Mouse (Mus musculus) monocyte, adult 2 months (primary cell): Measurements from ENCODE around the gene Cdr2l.

Experiments used
- DNase-seq, 2 experiments: peaks; one replicate each; pipeline ENCODE4 v3.0.0; 2022; ENCODE audit warnings: low spot score in 2 of 2, low read depth in 1 of 2

Gene Cdr2l

DNA sequence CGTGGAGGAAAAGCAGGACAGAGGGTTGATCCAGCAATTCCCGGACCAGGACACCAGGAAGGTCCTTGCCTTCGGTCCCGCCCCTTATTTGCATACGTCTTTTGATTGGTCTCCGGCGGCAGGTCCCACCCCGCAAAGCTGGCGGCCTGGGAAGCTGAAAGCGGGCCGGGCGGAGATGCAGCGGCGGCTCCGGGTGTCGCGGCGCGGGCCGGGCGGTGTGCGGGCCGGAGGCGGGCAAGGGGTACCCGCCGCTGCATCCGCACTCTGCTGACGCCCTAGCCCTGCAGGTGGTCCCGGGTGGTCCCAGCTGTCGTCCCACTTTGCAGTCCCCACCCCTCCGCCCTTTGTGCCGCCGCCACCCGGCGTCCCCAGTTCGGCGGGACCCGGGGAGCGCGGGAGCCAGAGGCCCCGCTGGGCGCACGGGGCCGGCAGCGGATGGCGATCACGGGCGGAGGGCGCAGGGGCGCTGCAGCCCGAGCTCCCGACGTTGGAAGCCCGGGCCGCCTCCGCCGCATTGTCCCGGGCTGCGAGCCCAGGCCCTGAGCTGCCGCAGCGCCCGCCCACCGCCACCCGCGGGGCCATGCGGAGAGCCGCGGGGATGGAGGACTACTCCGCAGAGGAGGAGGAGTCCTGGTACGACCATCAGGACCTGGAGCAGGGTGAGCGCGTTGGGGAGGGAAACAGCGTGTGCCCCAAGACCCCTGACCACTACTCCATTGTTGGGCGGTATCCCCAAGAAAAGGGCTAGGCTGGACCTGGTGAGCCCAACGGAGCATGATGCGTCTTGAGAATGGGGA is at the start of gene Cdr2l:
Gene Cdr2l, plus strand, starts transcription at position 174 of the 797 bp plus-strand sequence.
- DNase-seq: no peak

DNA sequence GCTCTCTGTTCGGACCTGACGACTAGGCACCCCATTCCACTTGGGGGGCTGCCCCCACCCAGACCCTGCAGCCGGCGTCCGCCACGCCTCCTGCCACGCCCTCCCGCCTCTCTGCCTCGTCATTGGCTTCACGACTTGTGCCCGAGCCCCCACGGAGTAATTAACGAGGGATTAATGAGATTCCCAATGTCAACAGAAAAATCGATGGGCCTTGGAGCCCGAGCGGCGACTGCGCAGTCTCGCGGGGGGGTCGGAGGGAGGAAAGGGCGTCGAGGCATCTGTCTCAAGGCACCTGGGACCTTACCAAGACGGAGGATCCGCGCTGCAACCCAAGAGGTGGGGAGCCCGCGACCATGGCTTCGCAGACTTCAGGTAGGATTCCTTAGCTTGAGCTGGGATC is 47.2 kb upstream of the Cdr2l start, which contains the start of gene Otop3:
Gene Otop3, plus strand, starts transcription at position 201 of the 400 bp plus-strand sequence.
- DNase-seq: no peak

DNA sequence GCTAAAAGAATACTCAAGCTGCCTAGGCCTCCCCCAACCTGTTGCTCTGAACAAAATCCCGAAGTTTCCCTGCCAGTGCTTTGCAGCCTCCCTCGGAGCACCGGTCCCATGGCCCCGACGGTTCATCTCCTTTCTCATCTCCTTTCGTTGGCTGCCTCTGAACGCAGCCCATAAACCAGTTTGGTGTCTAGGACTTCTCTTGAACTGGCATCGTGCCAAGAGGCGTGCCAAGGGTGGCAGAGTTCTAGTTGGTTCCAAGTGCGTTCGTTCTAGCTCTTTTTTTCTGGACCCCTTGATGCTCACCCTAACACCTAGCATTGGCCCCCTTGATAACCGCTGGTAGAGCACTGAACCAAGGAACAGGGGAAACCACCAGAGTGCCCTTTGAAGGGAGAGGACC is 46.5 kb upstream of the Cdr2l start:
- DNase-seq: no peak

DNA sequence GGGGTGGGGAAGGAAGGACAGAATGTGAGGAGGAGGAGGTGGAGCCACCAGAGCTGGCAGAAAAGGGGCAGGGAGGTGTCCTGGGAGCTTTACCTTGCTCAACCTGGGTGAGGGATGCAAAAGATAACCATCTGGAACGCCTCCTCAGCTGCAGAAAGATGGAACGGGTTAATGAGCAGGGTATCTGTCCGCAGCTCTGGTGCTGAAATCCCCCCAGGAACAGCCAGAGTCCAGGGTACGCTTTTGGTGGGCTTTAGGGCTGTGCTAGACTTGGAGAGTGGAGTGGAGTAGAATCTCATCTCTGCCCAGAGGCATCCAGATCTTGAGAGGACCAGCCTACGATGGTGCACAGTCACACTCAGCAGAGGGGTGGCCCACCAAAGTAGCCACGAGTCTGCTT is 45.6 kb upstream of the Cdr2l start:
- no peak for DNase-seq

DNA sequence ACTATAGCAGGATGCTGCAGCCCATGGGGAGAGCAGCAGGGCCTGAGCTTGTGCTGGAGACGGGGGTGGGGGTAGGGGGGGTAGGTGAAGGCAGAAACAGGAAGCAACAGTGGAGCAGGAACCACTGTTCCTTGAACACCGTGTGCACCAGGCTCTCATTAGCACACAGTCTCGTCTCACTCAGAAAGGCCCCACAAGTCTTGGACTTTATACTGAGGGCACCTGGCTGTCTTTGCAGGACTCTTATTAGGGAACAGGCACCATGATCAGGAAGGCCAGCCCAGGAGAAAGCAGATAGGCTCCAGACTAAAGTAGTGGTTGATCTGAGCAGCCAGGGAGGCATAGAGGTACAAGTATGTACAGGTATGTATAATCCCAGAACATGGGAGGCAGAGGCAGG is 44.4 kb upstream of the Cdr2l start:
- no peak for DNase-seq

DNA sequence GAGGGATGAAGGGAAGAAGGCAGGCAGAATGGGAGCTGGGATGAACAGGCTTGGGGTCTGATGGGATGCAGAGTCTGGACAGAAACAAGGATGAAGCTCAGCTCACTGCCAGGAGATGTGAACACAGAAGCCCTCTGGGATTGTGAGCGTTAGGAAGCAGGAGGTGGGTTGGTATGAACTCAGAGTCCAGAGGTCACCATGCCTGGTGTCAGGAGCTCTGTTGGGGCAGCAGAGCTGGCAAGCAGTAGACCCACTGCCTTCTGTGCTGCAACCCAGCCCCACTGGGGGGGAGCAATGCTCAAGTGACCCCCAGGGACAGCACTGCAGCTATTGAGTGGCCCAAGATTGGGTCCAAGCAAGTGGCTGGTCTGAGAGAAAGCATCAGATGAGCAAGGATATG is 43.9 kb upstream of the Cdr2l start:
- no peak for DNase-seq

DNA sequence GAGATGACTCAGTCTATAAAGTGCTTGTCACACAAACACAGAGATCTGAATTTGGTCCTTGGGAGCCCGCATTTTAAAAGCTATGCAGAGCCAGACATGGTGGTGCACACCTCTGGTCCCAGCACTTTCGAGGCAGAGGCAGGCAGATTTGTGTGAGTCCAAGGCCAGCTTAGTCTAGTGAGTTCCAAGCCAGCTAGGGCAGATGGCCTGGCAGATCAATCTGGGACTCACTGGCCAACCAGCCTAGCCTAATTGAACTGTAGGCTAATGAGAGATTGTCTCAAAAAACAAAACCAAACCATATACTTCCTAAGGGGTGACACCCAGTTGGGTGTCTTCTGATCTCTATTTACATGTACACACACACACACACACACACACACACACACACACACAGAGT is 40.5 kb upstream of the Cdr2l start:
- no peak for DNase-seq

DNA sequence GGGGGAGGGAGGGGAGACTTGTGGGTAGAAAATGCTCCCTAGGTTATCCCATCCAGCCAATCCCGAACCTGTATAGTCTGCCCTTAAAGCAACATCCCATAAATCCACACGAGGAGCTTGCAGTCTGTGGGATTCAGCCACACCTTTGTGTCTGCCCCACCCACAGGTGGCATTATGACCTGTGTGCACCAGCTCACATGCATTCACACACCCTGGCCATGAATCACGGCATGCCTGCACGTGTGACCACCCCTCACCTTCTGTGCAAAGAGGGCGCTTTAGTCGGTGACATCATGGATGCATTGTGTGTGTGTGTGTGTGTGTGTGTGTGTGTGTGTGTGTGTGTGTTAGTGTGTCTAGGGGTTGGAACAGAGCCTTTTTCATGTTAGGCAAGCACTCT is 39.9 kb upstream of the Cdr2l start:
- DNase-seq: no peak

DNA sequence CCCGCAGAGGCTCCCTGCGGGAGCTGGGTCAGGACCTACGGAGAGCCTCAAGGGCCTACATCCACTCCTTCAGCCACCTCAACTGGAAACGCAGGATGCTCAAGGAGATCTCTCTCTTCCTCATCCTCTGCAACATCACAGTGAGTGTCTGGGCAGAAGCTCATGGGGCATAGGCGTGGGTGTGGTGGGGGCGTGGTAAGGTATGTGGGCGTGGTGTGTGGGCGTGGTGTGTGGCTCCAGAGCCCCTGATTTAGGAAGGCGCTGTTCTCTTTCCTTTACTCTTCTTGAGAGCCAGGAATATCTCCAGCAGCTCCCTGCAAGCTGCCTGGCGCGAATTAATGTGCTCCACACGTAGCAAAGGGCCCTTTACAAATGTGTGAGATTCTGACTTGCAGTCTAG is 36.7 kb upstream of the Cdr2l start:
- DNase-seq: no peak

DNA sequence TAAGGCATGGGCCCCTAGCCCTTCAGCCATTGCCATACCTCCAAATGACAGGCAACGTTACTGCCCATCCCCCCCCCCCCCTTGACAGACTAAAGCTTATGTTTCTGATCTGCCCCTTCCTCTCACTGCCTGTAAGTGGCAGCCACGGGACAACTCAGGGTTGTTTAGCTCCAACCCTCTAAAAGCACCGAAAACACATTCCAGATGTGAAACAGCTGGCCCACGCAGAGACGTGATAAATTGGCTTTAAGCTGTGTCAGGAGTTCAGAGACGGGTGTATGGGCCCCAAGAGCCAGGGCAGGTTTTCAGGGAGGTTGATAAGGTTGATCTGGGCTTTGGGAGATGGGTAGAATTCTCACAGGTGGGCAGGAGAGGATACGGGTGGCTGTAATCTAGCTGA is 36.2 kb upstream of the Cdr2l start:
- no peak for DNase-seq

DNA sequence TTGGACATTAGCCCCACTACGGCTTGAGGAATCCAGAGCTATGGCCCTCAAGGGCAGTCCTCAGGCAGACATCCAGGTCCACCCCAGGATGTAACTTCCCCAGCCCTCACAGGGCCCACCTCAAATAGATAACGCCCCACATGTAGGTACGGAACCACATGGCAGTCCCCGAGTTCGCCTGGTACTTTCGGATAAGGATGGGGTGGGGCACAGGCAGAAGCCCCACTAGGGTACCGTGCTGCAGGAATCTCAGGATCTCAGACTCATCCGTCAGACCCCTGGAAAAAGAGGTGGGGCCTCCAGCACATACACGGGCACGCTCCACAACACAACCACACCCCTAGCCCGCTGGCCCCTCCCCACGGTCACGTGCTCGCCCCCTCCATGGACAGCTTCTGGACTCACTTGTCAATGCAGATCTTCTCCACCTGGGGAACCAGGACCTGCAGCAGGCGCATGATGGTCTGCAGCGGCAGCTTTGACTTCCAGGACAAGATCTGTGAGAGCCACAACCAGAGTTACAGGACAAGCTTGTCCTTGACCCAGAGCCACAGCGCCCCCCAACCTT is 33.0 kb upstream of the Cdr2l start:
- no peak for DNase-seq

DNA sequence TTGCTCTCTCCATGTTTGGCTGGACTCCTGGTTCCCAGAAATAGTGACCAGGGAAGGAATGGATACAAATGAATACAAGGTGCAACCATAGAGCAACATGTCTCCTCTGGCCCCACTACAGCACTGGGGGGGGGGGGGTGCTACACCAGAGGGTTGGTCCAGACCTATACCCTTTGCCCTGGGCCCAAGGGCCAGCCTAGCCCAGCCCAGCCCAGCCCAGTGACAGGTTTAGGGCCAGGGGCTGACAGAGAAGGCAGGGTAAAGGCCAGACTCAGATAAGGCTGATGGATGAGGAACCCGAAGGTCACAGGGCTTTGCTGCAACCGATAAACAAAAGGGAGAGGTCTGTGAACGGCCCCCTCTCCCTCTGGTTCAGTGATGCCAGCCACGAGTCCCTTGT is 31.7 kb upstream of the Cdr2l start:
- no peak for DNase-seq

DNA sequence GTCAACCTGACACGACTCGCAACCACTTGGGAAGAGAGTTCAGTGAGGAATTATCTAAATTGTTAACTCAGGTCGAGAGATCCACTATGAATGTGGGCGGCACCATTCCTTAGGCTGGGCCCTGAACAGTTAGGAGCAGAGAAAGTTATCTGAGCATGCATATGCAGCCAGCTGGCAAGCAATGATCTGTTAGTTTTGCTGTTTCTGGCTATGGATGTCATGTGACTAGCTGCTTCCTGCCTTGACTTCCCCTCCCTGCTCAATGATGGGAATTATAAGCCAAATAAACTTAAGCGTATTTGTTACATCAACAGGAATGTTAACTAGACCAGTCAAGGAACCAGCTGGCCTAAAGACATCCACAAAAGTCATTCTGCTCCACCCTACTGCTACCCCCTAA is 28.3 kb upstream of the Cdr2l start:
- no peak for DNase-seq

DNA sequence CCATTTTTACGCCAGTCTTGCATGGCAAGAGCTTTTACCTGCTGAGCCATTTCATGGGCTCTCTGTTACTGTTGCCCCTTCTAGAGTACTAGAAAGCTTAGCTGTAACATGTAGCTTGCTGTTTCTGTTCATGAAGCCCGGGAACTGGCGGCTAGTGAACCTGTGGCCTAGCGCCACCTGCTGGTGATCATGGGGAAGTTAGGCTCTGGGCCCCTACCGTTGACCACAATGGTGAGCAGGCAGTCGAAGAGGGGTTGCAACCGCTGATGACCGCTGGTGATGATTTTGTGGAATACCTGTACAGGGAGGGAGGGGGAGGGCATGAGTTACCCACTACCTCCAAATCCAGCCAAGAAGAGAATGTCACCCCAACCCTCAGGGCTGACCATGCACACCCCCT is 27.5 kb upstream of the Cdr2l start:
- peak in 1 of 2 experiments; percentile 36 for DNase-seq

DNA sequence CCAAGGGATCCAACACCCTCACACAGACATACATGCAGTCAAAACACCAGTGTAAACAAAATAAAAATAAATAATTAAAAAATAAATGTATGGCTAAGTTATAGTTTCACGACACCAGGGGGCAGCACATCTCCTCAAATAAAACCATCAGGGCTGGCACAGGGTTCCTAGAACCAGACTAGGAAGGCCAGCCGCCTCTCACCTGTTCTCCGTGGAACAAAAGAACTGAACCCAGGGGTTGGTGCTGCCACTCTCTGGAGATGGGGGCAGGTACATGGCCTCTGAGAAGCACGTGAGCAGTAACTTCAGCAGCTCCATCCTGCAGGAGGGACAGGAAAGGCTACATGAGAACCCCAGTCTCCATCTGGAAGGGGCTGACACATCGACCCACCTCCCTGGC is 23.2 kb upstream of the Cdr2l start:
- peak in 1 of 2 experiments; percentile 38 for DNase-seq

DNA sequence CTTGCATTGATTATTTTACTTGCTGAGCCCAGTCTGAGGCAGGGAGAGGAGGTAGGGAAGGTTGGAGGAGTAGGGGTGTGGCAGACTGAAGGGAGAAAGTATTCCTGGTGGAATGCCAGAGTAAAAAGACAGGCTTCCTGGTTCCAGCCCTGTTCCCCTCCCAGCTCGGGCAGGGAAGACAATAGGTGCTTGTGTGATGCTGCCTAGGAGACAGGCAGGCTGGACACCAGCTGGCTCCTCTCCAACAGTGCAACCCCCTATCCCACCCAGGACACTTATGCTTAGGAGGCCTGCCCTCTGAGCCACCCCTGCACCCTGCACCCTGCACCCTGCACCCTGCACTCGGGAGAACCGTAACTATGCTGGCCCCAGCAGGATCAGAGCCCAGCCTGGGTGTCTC is 22.4 kb upstream of the Cdr2l start:
- DNase-seq: no peak

DNA sequence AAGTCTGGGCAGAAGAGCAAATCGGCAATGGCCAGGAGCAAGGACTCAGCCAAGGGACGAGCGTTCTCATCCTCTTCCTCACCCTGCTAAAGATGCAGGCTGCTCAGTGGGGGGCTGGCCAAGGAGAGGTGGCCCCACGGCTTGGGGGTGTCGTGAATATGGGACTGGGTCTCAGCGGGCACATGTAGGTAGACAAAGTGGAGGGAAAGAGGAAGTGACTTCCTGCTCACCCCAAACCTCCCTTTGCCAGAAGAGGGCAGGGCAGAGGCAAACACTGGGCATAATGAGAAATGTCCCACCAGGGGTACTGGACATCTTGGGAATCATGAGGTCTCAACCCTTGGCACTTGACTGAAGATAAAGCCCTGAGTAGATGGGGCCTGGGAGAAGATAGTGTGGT is 22.0 kb upstream of the Cdr2l start:
- no peak for DNase-seq

DNA sequence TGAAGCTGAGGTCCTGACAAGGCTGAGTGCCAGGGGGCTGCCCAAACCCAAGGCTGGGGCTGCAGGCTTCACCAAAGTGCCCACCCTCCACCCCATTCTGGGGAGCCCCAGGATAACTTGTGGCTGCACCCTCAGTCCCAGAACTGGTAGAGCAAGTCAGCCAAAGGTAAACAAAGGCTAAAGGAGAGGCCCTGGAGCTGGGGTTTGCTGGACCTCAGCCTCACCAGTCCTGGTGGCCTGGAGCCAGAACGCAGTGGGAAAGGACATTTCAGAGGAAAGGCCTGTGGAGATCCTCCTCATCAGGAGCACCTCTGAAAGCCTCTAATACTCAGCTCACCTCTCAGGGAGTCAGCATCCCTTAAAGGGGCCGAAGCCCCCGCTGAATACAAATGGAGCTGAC is 17.6 kb upstream of the Cdr2l start:
- DNase-seq: no peak

DNA sequence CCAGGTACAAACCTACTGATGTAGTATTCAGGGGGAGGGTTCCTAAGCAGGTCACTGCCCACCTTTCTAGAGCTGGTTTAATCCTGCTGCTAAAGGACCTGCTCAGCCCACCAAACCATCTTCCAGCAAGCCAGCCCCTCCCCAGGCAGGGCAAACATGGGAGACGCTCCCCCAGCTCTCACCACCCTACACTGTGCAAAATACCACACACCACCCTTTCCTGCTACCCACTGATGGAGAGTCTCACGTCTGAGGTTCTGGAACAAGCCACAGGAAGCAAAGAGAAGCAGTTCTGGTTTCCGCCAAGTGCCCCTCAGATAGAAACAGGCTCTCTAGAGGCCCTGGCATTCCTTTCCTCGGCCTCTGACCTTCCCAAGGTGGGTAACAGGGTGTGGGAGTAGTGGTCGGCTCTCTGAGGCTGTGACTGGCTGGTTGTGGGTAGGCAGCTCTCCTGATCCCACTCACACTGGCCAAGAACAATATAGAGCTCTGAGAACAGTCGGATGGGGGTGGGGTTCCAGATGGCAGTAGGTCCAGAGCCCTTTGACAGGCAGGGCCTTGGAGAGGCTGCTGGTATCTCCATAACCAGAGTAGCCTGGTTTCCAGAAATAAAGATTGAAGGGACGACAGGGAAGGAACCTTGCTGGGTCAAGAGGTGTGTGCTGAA is 15.5 kb upstream of the Cdr2l start:
- no peak for DNase-seq

DNA sequence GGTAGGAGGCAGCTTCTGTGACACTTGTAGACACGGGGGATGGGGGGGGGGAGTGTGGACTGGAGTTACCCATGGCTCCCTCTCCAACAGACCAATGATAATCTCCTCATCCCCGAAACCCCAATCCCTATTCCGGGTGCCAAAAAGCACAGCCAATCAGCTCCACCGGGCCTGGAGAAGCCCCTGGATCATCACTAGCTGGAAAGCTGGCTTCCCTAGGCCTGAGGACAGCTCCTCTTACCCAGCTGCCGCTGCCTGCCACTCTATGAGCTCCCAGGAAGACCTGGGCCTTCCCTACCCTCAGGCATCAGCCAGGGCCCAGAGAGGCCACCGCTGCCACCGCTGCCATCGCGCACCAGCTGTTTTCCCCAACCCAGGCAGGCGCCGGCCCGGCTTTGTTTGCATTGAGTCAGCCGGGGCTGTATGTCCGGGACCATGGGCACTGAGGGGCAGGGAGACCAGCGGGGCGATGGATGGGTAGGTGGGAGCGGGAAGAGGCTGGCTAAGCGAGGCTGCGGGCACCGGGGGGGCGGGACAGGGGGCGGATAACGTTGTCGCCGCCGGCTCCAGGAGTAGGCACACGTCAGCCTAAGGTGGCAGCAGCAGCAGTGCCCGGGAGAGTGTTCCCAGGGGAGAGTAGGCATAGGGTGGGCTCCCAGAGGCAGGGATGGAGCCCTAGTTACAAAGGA is 14.9 kb upstream of the Cdr2l start:
- no peak for DNase-seq

DNA sequence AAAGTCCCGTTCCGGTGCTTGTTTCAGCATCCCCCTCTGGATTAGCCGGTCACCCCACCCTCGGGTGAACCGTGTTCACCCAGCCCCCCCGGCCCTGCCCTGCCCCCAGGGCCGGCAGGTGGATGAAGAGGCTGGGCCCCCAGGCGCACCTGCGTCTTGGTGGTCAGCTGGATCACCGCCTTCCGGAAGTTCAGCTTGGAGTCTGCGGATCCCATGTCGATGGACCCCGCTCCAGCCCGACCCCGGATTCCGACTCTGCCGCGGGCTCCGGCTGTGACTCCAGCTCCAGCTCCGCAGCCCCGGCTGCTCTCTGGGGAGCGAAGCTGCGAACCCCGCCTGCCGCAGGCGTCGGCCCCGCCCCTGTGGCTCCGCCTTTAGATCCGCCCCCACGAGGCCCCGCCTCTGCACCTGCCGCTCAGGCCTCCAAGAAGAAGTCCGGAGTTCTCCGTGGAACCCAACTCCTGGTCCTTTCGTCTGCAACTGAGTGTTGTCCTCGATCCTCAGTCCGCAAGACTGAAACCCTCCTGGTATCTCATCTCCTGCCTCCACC is 14.2 kb upstream of the Cdr2l start, which contains the start of gene Hid1:
Gene Hid1, minus strand, starts transcription at position 362 of the 550 bp plus-strand sequence.
- peak in 1 of 2 experiments; percentile 46 for DNase-seq
